Mouse (Mus musculus) MEL (cell line): ENCODE data around the gene Vmn1r223.

Experiments
- BHLHE40 ChIP-seq: IDR thresholded peaks from 2 replicates; pipeline ENCODE4 v1.6.1; 2012; ENCODE audit warnings: low read depth, mild to moderate bottlenecking, inconsistent platforms, low read length, improper control_type of control experiment, borderline replicate concordance
- CTCF ChIP-seq, 3 experiments: IDR thresholded peaks in 2 of 3; conservative IDR thresholded peaks in 1 of 3; 2 replicates each; pipeline ENCODE4 v1.5.1; 2011 to 2012; ENCODE audit warnings: low read length in 3 of 3, low read depth in 2 of 3, mild to moderate bottlenecking in 2 of 3, improper control_type of control experiment in 1 of 3, inconsistent platforms in 1 of 3, mixed read lengths in 1 of 3, moderate library complexity in 1 of 3; ENCODE audit not compliant: control insufficient read depth in 1 of 3, insufficient read depth in 1 of 3, poor library complexity in 1 of 3, severe bottlenecking in 1 of 3
- ELF1 ChIP-seq: IDR thresholded peaks from 2 replicates; pipeline ENCODE4 v1.6.1; 2014; ENCODE audit warnings: low read depth, mild to moderate bottlenecking, inconsistent platforms, low read length, improper control_type of control experiment, moderate library complexity
- ETS1 ChIP-seq: IDR thresholded peaks from 2 replicates; pipeline ENCODE4 v1.6.1; 2012; ENCODE audit warnings: low read depth, mild to moderate bottlenecking, inconsistent platforms, low read length, improper control_type of control experiment, moderate library complexity
- MAFK ChIP-seq: IDR thresholded peaks from 2 replicates; pipeline ENCODE4 v1.6.1; 2011; ENCODE audit warnings: low read depth, mild to moderate bottlenecking, low read length, improper control_type of control experiment, borderline replicate concordance
- MEF2A ChIP-seq: IDR thresholded peaks from 2 replicates; pipeline ENCODE4 v1.6.1; 2014; ENCODE audit warnings: low read depth, mild to moderate bottlenecking, inconsistent platforms, low read length, improper control_type of control experiment; ENCODE audit not compliant: poor library complexity, insufficient replicate concordance, severe bottlenecking; ENCODE audit errors: extremely low read depth
- POLR2A ChIP-seq, 2 experiments: IDR thresholded peaks; 2 replicates each; pipeline ENCODE4 v1.6.1; 2011 to 2012; ENCODE audit warnings: low read length in 2 of 2, mild to moderate bottlenecking in 2 of 2, control low read depth in 1 of 2, improper control_type of control experiment in 1 of 2, low read depth in 1 of 2, moderate library complexity in 1 of 2; ENCODE audit not compliant: control insufficient read depth in 1 of 2, insufficient read depth in 1 of 2, poor library complexity in 1 of 2
- POLR2AphosphoS5 ChIP-seq: IDR thresholded peaks from 2 replicates; pipeline ENCODE4 v1.6.1; 2012; ENCODE audit warnings: low read depth, borderline replicate concordance, mild to moderate bottlenecking, inconsistent platforms, low read length, moderate library complexity, mixed read lengths
- RCOR1 ChIP-seq: IDR thresholded peaks from 2 replicates; pipeline ENCODE4 v1.6.1; 2012; ENCODE audit warnings: low read depth, mild to moderate bottlenecking, inconsistent platforms, low read length, improper control_type of control experiment
- TAL1 ChIP-seq: IDR thresholded peaks from 2 replicates; pipeline ENCODE4 v1.6.1; 2012; ENCODE audit warnings: mild to moderate bottlenecking, inconsistent platforms, low read length, moderate library complexity, mixed read lengths
- UBTF ChIP-seq: IDR thresholded peaks from 2 replicates; pipeline ENCODE4 v1.6.1; 2012; ENCODE audit warnings: low read depth, mild to moderate bottlenecking, inconsistent platforms, low read length, improper control_type of control experiment, moderate library complexity, borderline replicate concordance; ENCODE audit not compliant: insufficient read depth
- ZC3H11A ChIP-seq: IDR thresholded peaks from 2 replicates; pipeline ENCODE4 v1.6.1; 2012; ENCODE audit warnings: low read depth, mild to moderate bottlenecking, inconsistent platforms, low read length, improper control_type of control experiment
- ZNF384 ChIP-seq: IDR thresholded peaks from 2 replicates; pipeline ENCODE4 v1.6.1; 2012; ENCODE audit warnings: low read depth, mild to moderate bottlenecking, inconsistent platforms, low read length, improper control_type of control experiment

DNA sequence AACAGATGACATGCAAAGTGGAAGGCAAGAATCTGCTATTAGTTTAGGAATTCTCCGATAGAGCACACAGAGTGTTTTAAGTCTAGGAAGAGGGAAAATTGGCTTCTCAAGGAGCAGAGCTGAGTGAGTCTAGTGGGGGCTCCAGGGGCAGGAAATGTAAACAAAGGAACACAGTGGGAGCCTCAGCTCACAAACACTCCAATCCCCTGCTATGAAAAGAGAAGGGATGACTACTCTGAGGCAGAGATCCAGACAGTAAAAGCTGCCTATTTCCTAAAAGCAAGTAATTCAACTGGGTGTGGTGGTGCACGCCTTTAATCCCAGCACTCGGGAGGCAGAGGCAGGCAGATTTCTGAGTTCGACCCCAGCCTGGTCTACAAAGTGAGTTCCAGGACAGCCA lies 32.6 kb downstream of the Vmn1r223 start:
- TF ChIP-seq TAL1 (no peak), ZC3H11A (no peak), POLR2AphosphoS5 (no peak), CTCF (IDR thresholded peaks at IDR 0.05 in 2 of 3, conservative IDR thresholded peaks at IDR 0.05 in 1 of 3; ENCODE audit: control insufficient read depth in 1 of 3, insufficient read depth in 1 of 3, low read depth in 2 of 3, low read length in 3 of 3, poor library complexity in 1 of 3, severe bottlenecking in 1 of 3) (no peak), POLR2A (IDR thresholded peaks at IDR 0.05; ENCODE audit: control insufficient read depth in 1 of 2, insufficient read depth in 1 of 2, low read depth in 1 of 2, low read length in 2 of 2, poor library complexity in 1 of 2) (no peak), ELF1 (no peak), BHLHE40 (no peak), UBTF (no peak), MAFK (no peak), ETS1 (no peak), MEF2A (no peak), RCOR1 (no peak), ZNF384 (no peak)
